Mouse (Mus musculus) embryo, embryonic 11 days (tissue): ENCODE measurements around the gene Pknox2.
A peak's percentile ranks its signal among the peaks of the same experiment; 100 is the strongest.

Experiments used
- DNase-seq: peaks from one replicate; pipeline ENCODE4 v3.0.0-alpha.2; 2015

Gene Pknox2

GRCm38 (mm10) chr9:36868662-36869061 lies 278.5 kb downstream of the Pknox2 start:
- DNase-seq: no peak

GRCm38 (mm10) chr9:36864862-36865813 lies 282.1 kb downstream of the Pknox2 start:
- DNase-seq: peak; percentile 12

- DNase-seq: no peak
Measured at GRCm38 (mm10) chr9:36863694-36864093, 283.5 kb downstream of the Pknox2 start.

- no peak for DNase-seq
Measured at GRCm38 (mm10) chr9:36862576-36862975, 284.6 kb downstream of the Pknox2 start.

- no peak for DNase-seq
Measured at GRCm38 (mm10) chr9:36858677-36859076, 288.5 kb downstream of the Pknox2 start.

GRCm38 (mm10) chr9:36857476-36858117 lies 289.6 kb downstream of the Pknox2 start:
- DNase-seq: peak; percentile 20

GRCm38 (mm10) chr9:36856351-36856750 lies 290.9 kb downstream of the Pknox2 start:
- no peak for DNase-seq

GRCm38 (mm10) chr9:36852175-36852574 lies 295.0 kb downstream of the Pknox2 start:
- no peak for DNase-seq

- no peak for DNase-seq
Measured at GRCm38 (mm10) chr9:36850091-36850490, 297.1 kb downstream of the Pknox2 start.

GRCm38 (mm10) chr9:36848661-36849060 lies 298.5 kb downstream of the Pknox2 start:
- DNase-seq: no peak

- DNase-seq: no peak
Measured at GRCm38 (mm10) chr9:36846346-36846745, 300.9 kb downstream of the Pknox2 start.
